Mouse (Mus musculus) bone marrow, adult 2 months (tissue): ENCODE measurements around the gene E2f4.

ENCODE experiments used
- CTCF ChIP-seq: fragments of 200-500 bp; IDR thresholded peaks from 2 replicates; pipeline ENCODE4 v1.5.1; 2011; ENCODE audit warnings: low read length, control low read depth; ENCODE audit not compliant: control insufficient read depth, insufficient read depth
- POLR2A ChIP-seq: fragments of 200-500 bp; IDR thresholded peaks from 2 replicates; pipeline ENCODE4 v1.6.1; 2011; ENCODE audit warnings: low read depth, mild to moderate bottlenecking, control low read depth, low read length, borderline replicate concordance; ENCODE audit not compliant: control insufficient read depth

- no peak for TF ChIP-seq CTCF
- no peak for TF ChIP-seq POLR2A
These were observed 16.9 kb upstream of the E2f4 start for GRCm38 (mm10) chr8:105280567-105280966.
